Mouse (Mus musculus): ENCODE measurements around the gene Mybpc3.

The Mybpc3 gene

DNA sequence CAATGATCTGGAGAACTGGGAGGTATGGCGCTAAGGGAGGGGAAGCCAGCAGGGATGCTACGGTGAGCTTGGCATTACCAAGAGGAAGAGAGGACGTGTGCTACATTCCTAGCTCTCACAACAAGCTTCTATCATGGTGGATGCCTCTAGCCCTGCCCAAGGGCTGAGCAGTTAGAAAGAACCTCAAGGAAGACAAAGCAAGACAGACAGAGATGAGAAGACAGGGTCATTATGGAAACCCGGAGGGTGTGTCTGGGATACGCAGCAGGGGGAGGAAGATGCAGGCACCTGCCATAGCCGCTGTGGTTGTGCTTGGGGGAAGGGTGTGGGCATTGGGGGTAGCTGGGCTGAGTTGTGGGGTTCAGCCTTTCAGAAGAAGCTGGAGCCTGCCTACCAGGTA lies 5.6 kb downstream of the Mybpc3 start:
- no peak for DNase-seq

GRCm38 (mm10) chr2:91125101-91125500 lies 7.2 kb downstream of the Mybpc3 start:
- DNase-seq = peak in 1 of 2 experiments; percentile 10

DNA sequence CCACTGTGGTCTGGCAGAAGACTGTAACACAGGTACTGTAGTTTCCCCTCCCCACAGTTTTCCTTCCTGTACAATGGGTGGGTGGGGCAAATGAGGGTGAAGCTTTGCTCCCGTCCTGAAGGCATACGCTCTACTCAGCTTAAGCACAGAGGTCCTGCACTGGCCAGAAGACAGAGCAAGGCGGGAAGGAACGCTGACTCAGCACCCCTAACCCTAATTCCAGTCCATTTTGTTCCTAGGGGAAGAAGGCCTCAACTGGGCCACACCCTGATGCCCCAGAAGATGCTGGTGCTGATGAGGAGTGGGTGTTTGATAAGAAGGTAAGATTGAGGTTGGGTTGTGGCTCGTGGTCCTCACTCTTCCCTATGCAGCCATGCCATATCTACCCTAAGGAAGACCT lies 10.8 kb downstream of the Mybpc3 start:
- no peak for DNase-seq

GRCm38 (mm10) chr2:91130126-91130525 lies 12.2 kb downstream of the Mybpc3 start:
- DNase-seq = no peak

DNA sequence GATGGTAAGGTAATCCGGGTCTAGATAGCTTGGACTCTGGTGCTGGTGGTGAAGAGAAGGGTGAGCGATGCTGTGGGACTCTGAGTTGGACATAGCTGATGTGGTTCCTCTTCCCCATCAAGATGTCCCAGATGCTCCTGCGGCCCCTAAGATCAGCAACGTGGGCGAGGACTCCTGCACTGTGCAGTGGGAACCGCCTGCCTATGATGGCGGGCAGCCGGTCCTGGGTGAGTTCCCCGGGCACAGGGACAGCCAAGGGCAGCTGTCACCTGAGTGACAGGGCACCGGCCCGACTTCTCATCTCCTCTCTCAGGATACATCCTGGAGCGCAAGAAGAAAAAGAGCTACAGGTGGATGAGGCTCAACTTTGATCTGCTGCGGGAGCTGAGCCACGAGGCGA lies 13.3 kb downstream of the Mybpc3 start:
- DNase-seq = no peak

- DNase-seq = no peak
Observed at GRCm38 (mm10) chr2:91132035-91132434, 14.1 kb downstream of the Mybpc3 start.

DNA sequence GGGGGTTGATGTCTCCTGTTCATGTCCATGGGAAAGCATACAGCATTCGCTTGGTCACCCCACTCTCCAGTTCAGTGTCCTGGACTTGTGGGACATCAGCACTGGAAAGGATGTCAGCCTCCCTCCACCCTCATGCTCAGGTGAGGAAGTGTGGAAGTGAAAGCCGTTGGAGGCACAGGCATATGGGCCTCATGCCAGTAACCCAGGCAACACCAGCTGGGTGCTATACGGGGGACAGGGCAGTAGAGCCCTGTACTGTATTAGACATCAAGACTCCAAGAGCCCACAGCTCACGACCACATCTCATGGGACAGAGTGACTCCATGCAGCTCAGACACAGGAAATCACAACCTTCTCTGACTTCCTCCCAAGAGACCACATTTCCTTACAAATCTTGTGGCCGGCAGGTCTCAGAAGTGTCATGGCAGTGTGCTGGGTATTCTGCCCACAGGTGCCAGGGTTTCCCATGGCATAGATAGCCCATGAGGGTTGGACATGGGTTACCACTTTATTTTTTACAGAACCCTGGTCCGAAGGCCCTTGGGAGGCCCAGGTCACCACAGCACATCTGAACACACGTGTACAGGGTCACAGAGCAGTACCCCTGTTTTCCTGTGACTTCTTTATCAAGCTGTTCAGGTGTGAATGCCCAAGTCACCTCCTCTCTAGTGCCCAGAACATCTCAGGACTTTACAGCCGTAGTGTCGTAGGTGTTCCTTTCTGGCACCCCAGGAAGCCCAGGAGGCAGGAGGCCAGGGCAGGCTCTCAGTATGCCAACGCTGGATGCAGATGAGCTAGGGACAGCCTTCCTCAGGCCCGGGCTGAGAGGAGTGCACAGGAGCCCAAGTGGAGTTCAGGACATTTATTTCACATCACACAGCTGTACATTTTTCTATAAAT lies 18.8 kb downstream of the Mybpc3 start:
- DNase-seq = no peak

- DNase-seq = no peak
Observed at GRCm38 (mm10) chr2:91137481-91137880, 19.5 kb downstream of the Mybpc3 start.

DNA sequence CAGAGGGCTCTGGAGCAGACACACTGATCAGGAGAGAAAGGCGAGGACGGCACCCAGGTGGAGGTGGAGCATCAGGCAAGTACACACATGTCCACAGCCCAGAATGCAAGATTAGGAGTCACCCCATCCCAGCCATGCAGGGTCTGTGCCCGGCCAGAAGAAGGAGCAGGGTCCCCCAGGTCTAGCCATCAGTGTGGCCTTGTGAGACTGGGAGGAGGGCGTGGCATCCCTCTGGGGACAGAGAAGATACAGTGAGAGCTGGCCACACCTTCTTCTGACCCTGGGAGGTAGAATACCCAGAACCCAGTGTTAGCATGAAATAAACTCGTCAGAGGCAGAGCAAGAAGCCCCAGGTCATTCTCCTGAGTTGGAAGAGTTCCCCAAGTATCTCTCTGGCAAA lies 21.4 kb downstream of the Mybpc3 start:
- no peak for DNase-seq

GRCm38 (mm10) chr2:91139764-91140163 lies 21.8 kb downstream of the Mybpc3 start:
- DNase-seq = no peak

DNA sequence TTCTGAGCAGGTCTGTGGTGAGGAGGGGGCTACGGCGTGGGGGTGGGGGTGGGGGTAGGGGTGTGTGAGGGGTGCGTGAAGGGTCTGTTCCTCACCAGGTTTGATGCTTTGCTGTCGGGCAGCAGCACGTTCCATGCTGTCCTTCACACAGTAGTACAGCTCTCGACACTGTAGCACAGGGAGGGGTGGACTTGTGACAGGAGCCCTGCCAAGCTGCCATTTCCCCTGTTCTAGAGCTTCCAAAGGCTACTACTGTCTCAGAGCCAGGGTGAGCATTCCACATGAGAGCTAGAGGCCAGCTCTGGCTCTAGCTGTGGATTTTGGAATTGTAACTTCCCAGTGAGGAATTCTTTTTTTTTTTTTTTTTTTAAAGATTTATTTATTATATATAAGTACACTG lies 25.0 kb downstream of the Mybpc3 start:
- no peak for DNase-seq

- DNase-seq = no peak
Observed at GRCm38 (mm10) chr2:91143401-91143800, 25.5 kb downstream of the Mybpc3 start.

- no peak for DNase-seq
Observed at GRCm38 (mm10) chr2:91148101-91148500, 30.2 kb downstream of the Mybpc3 start.

GRCm38 (mm10) chr2:91151331-91151730 lies 33.4 kb downstream of the Mybpc3 start:
- no peak for DNase-seq

- DNase-seq = no peak
Observed at GRCm38 (mm10) chr2:91152885-91153377, 35.0 kb downstream of the Mybpc3 start.

- DNase-seq = no peak
Observed at GRCm38 (mm10) chr2:91154091-91154490, 36.1 kb downstream of the Mybpc3 start.

DNA sequence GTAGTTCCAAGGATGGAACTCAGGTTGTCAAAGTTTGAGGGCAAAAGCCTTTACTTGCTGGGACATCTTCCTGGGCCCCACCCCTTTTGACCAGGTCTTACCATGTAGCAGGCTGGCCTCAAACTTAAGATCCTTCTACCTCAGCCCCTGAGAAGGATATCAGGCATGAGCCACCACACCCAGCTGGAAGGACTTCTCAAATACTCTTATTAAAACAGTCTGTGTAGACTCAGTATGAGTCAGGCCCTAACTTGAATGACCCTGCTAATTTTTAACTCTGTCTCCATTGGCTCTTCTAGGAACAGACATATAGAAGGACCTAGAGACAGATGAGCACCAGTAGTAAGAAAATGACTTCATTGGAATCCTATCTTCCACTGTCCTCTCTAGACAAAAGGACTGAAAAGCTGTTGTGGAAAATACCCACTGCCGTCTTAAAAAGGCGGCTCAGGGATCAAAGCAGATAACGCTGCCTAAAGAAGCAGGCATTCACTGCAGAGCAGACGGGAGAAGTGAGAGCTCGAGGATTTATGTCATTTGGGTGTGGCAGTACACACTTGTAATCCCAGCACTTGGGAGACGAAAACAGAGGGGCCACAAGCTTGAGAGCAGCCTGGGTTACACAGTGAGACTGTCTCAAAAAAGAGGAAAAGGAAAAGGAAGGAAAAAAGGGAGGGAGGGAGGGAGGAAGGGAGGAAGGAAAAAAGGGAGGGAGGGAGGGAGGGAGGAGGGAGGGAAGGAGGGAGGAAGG lies 39.2 kb downstream of the Mybpc3 start:
- no peak for DNase-seq

DNA sequence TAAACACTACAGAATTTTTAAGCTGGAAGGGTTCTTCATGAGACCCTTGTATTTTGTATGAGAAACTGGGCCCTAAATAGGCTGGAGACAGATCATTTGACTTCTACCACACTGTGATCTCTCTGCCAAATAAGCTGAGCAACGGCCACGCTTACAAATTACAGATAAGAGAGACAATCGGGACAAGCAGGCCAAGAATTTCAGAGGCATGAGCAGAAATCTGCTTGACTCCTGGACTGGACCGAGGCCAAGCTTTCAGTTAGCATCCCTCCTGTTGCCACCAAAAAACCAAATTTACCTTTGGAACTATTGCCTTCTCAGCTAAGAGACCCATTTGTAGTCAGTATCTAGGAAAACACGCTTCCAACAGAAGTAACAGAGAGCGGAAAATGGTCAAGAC lies 42.6 kb downstream of the Mybpc3 start:
- DNase-seq = no peak

GRCm38 (mm10) chr2:91162952-91163351 lies 45.0 kb downstream of the Mybpc3 start:
- DNase-seq = no peak

DNA sequence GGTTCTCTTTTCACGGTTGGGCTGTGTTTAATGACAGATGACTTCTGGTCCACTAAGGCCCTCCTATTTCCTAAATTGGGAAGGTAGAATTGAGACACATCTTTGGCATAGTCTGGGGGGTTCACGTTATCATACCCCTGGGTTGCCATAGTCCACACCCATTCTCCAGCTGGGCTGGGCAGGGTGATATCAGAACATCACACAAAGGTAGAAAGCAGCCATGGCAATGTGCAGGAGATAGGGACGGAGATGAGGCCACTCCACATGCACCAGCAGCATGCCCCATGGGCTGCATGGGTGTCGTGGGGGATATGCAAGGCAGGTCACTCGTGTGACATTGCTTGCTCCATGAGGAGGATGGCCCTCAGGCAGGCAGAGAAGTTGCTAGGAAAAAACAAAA lies 45.6 kb downstream of the Mybpc3 start:
- no peak for DNase-seq

GRCm38 (mm10) chr2:91164991-91165390 lies 47.0 kb downstream of the Mybpc3 start:
- no peak for DNase-seq

DNA sequence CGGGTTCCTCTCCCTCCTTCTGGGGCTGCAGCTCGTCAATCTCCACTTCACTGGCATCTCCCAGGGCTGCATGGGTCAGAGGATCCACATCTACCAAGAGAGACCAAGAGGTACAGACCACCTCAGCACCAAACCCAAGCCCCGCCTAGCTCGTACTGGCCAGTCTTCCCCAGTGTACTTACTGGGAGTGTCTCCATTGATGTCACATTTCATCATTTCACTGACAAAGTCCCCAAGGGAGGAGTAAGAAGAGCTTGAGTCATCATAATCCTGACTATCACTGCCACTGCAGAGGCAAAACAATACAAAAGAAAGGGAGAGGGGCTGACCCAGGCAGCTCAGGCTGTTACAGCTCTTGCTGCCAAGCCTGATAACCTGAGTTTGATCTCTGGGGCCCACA lies 49.7 kb downstream of the Mybpc3 start:
- DNase-seq = no peak

GRCm38 (mm10) chr2:91169587-91170322 lies 51.8 kb downstream of the Mybpc3 start:
- peak; percentile 24 to 61 for DNase-seq

Data from lung, postnatal 4 days (tissue).